Mouse (Mus musculus) neural tube, embryonic 11.5 days (tissue): ENCODE measurements at regions not wholly inside any gene's neighbourhood (a gene's known extent, or its start where the extent isn't known, plus 50 kb on each side); places are given as distances from the start of the nearest gene placed in this dataset.

ENCODE experiments used
- ATAC-seq: fragments of 200-750 bp; cut with Nextera tagmentation; 2 replicates; pipeline ENCODE4 v1.8.0; 2017; ENCODE audit warnings: moderate number of reproducible peaks, mild to moderate bottlenecking, moderate TSS enrichment, moderate library complexity; ENCODE audit not compliant: insufficient read depth, low FRiP score, low TSS enrichment
- DNase-seq: peaks from one replicate; pipeline ENCODE4 v3.0.0-alpha.2; 2015; ENCODE audit warnings: low spot score
- H3K27ac ChIP-seq: fragments of 300-500 bp; sonication (generic); 2 replicates; pipeline ENCODE4 v1.5.1; 2014; ENCODE audit warnings: low read depth, mild to moderate bottlenecking, low read length
- H3K27me3 ChIP-seq: fragments of 300-500 bp; sonication (generic); 2 replicates; pipeline ENCODE4 v1.6.1; 2014; ENCODE audit warnings: mild to moderate bottlenecking, low read length, mixed read lengths; ENCODE audit not compliant: control insufficient read depth, insufficient read depth
- H3K36me3 ChIP-seq: fragments of 300-500 bp; sonication (generic); 2 replicates; pipeline ENCODE4 v1.6.1; 2014; ENCODE audit warnings: mild to moderate bottlenecking, low read length, moderate library complexity, mixed read lengths; ENCODE audit not compliant: control insufficient read depth, insufficient read depth
- H3K4me1 ChIP-seq: fragments of 300-500 bp; sonication (generic); 2 replicates; pipeline ENCODE4 v1.6.1; 2014; ENCODE audit warnings: low read length, mixed read lengths; ENCODE audit not compliant: control insufficient read depth, insufficient read depth
- H3K4me2 ChIP-seq: fragments of 300-500 bp; sonication (generic); 2 replicates; pipeline ENCODE4 v1.6.1; 2014; ENCODE audit warnings: low read depth, mild to moderate bottlenecking, moderate library complexity
- H3K4me3 ChIP-seq: fragments of 300-500 bp; sonication (generic); 2 replicates; pipeline ENCODE4 v1.5.1; 2014; ENCODE audit warnings: low read depth, low read length
- H3K9ac ChIP-seq: fragments of 300-500 bp; sonication (generic); 2 replicates; pipeline ENCODE4 v1.6.1; 2014; ENCODE audit warnings: mild to moderate bottlenecking, low read length
- H3K9me3 ChIP-seq: fragments of 300-500 bp; sonication (generic); 2 replicates; pipeline ENCODE4 v1.6.1; 2016; ENCODE audit warnings: low read length; ENCODE audit not compliant: control insufficient read depth
- WGBS: fragments of 180-500 bp; shearing (Covaris S2); extraction: QIAGEN DNeasy Blood & Tissue Kit; methylation state at CpG from one replicate; pipeline ENCODE4 v1.1.7; 2014; 5-methylcytosine and 5-hydroxymethylcytosine counted together

DNA sequence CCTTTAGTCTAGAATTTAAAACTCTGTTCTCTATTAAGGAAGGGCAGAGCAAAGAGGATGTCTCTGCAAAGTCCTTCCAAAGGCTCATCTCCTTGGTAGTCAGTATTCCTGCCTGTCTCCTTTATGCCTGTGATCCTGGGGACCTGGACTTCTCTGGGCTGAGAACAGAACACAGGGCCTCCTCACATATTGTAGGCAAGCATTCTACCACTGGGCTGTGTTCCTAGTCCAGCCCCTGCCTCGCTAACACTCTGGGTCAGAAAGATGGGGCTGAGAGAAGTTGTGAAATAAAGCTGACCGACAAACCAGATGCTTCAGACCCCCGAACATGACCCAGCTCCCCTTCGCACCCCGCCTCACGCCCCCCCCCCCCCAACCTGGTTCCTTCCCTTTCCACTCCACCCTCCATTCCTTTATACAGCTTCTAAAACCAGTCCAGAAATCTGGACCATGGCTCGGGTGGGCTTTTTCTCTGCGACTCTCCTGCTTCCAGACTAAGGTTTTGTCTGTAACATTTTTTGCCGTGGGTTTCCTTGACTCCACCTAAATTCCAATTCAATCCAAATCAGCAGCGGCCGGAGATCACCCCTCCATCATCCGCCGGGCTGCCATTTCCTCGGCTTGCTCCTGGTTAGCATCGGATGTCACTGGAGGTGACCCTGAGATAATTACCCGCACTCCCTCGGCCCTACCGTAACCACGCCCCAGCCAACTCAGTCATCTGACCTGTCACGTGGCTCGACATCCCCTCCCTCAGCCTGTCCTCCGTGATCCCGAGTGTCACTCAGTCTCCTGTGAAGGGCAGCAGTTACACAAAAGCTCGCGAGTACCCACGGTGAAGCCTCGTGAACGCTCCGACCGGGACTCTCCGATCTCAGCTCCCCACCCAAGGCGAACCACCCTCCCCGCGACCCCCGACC lies 89.3 kb upstream of the Synm start:
- WGBS, result 2% methylated on average over 35 of the region's 35 CpGs
- Histone ChIP-seq H3K27ac (no peak overlapping the region), H3K4me3 (peak overlapping the region; percentile 35)

DNA sequence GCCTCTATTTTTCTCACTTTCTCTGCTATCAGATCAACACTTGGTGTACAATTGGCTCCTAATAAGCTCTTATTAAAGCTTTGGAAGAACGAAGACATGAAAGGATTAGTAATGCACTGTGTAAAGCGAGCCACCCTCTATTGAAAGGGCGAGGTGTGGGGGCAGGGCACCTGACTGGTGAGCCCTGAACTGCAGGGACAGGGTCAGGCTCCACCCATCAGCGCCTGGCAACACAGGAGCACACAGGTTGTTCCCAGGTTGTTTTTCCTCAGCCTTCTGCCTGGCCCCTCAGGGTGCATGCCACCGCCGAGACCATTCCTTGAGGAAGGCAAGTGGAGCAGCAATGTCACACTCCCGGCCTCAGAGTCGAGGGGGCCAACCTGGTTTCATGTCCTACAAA lies 87.3 kb upstream of the Synm start:
- ATAC-seq (no peak), DNase-seq (no peak)
- 7% methylated on average over 8 of the region's 8 CpGs for WGBS
- Histone ChIP-seq H3K27ac (no peak overlapping the region), H3K9me3 (no peaks in the 10 kb centered on the region), H3K4me3 (no peak overlapping the region), H3K27me3 (0 out of 2 replicates have a peak, but pooled peaks cover 2% of the 10 kb centered on the region), H3K36me3 (no peaks in the 10 kb centered on the region), H3K9ac (no peak overlapping the region), H3K4me2 (no peak overlapping the region), H3K4me1 (no peaks in the 10 kb centered on the region)

More for the DNA sequence above, 89.3 kb upstream of the Synm start:
- Histone ChIP-seq H3K9me3 (no peaks in the 10 kb centered on the region), H3K4me2 (peak overlapping the region; percentile 46), H3K27me3 (0 out of 2 replicates have a peak, but pooled peaks cover 2% of the 10 kb centered on the region), H3K36me3 (no peaks in the 10 kb centered on the region), H3K9ac (peak overlapping the region; percentile 58), H3K4me1 (no peaks in the 10 kb centered on the region)
- peak; percentile 94 for ATAC-seq
- DNase-seq, result peak; percentile 83

DNA sequence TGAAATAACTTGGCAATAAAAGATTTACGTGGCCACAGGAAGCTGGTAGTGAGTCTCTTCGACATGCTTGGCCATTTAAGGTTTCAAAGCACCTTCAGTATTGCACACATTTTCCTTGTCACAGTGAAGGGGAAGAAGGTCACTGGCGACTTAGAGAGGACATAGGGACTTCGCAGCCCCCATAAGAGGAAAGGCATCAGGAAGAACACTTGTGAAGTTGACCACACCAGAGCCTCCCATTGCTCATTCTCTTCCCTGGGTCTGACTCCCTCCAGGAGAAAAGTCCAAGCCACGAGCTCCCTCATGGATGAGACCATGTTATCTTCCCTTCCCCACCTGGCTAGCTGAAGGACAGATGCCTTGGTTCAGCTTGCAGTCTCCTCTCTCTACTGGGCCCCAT lies 77.4 kb upstream of the Synm start:
- 90% methylated on average over 5 of the region's 5 CpGs for WGBS
- Histone ChIP-seq H3K27ac (no peak overlapping the region), H3K4me1 (no peaks in the 10 kb centered on the region), H3K9ac (no peak overlapping the region), H3K27me3 (no peaks in the 10 kb centered on the region), H3K4me2 (no peak overlapping the region), H3K9me3 (no peaks in the 10 kb centered on the region), H3K36me3 (no peaks in the 10 kb centered on the region), H3K4me3 (no peak overlapping the region)
- ATAC-seq (no peak), DNase-seq (no peak)

DNA sequence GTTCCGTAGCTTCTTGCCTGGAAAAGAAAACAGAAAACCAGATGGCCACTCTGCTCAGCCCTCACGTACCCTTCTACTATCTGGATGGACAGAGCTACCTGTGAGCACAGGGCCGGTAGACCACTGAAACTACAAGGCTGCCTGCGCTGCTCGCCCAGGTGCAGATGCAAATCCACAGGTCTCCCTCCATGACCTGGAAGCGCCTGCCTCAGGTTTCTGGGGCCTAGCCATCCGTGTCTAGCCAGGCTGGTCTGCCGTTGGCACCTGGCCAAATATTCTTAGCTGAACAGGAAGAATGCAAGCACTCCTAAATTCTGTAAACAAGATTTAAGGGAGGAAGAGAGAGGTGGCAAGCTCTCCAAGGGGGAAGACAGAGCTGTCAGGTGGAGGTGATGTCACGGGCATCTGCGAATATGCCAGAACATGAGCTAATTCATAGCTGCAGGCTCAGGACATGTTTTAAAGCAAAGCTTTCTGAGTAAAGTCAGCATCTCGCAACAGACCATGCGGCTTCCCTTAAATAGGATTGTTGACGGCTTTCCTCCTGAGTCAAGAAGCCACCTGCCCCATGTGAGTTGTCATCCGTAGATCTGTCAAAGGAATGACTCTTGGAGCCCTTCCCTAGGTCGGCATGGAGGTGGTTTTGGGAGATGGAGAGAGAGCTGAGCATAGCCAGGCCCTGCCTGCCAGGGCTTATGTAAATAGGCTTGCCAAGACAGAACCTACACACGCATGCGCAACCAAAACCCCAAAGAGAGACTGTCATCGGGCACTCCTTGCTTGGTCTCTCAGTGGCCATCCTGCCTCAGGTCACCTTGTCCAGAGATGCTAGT lies 76.8 kb upstream of the Synm start:
- no peaks in the 10 kb centered on the region for H3K27me3 ChIP-seq
- no peak for ATAC-seq

DNA sequence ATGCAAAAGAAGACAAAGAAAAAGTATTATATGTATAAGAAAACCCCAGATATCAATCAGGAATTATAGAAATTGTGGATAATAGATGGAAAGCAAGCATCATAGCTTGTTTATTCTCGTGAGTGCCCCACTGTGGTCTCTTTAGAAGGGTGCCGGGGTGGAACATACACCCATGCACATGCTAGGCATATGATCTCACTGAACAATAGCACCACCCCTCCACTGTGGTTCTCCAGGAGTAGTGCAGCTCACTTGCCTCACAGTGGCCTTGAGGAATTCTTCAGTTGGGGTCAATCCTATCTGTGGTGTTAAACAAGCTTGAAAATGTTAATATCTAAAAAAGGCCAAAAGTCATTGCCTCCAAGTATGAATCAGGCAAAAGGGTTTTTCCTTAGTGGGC lies 72.2 kb upstream of the Synm start:
- Histone ChIP-seq H3K36me3 (no peaks in the 10 kb centered on the region), H3K4me3 (no peak overlapping the region), H3K27me3 (no peaks in the 10 kb centered on the region), H3K27ac (no peak overlapping the region), H3K4me1 (no peaks in the 10 kb centered on the region), H3K9me3 (no peaks in the 10 kb centered on the region), H3K4me2 (no peak overlapping the region), H3K9ac (no peak overlapping the region)
- ATAC-seq (no peak), DNase-seq (no peak)
- 86% methylated on average over 2 of the region's 2 CpGs for WGBS

More for the DNA sequence above, 76.8 kb upstream of the Synm start:
- no peak for DNase-seq
- Histone ChIP-seq H3K4me2 (no peak overlapping the region), H3K9me3 (no peaks in the 10 kb centered on the region), H3K27ac (no peak overlapping the region), H3K4me1 (no peaks in the 10 kb centered on the region), H3K4me3 (no peak overlapping the region), H3K9ac (no peak overlapping the region), H3K36me3 (no peaks in the 10 kb centered on the region)
- 83% methylated on average over 18 of the region's 18 CpGs for WGBS

DNA sequence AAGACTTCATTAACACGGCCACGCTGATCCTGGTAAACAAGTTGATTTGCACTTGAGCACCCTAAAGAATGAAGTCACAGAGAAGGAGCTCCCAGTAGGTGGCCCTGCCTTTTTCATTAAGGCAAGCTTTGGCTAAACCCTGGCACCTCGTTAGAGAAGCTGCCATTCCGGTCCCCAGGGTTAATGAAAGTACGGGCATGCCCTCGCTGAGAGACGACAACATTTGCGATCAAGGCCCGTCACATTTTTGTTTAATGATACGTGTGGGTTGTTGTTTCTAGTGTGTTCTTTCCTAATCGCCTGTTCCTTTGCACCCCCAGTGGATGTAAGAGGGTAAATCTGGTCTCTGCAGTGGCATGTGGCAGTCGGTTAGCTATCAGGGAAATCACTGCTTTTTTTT lies 67.8 kb upstream of the Synm start:
- no peaks in the 10 kb centered on the region for H3K4me1 ChIP-seq
- DNase-seq, result no peak
- no peak overlapping the region for H3K9ac ChIP-seq
- no peaks in the 10 kb centered on the region for H3K36me3 ChIP-seq
- H3K27me3 ChIP-seq, result no peaks in the 10 kb centered on the region
- WGBS, result 78% methylated on average over 12 of the region's 12 CpGs
- no peak overlapping the region for H3K4me2 ChIP-seq
- no peaks in the 10 kb centered on the region for H3K9me3 ChIP-seq
- no peak for ATAC-seq
- no peak overlapping the region for H3K27ac ChIP-seq
- H3K4me3 ChIP-seq, result no peak overlapping the region

DNA sequence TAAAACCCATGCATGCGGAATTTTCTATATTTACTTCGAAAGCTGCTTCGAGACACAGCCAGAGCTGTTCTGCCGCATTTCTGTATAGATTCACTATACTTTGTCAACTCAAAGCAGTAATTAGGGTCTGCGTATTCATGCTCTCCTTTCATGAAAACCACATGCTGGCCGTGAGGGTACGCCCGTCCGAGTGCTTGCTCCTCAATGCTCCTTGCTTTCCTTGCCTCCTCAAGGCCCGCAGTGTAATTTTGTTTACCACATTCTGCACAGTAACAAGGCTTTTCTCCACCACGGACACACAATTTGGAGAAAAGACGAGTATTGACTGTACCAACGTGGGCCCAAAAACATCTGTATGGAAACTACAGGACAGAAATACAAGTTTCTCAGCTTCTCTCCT lies 67.4 kb upstream of the Synm start:
- no peak for ATAC-seq
- Histone ChIP-seq H3K27me3 (no peaks in the 10 kb centered on the region), H3K4me3 (no peak overlapping the region), H3K9ac (no peak overlapping the region), H3K36me3 (no peaks in the 10 kb centered on the region), H3K27ac (no peak overlapping the region), H3K4me2 (no peak overlapping the region), H3K4me1 (no peaks in the 10 kb centered on the region), H3K9me3 (no peaks in the 10 kb centered on the region)
- 92% methylated on average over 13 of the region's 13 CpGs for WGBS
- DNase-seq, result no peak

DNA sequence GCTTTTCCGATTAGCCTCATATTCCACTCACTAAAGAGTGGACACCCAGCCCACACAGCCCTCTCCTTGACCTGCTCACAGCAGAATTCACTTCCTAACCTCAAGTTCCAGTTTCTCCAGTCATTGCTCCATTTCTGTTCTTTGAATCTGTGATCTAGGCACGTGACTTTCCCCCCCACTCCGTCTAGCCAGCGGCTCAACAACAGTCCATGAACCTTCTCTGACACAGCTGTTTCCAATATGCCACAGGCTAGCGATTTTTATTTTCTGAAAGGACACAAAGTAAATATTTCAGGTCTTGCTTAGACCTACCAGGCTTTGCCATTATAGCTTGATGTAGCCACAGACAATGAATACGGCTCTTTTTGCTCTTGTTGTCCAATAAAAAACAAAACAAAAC lies 66.8 kb upstream of the Synm start:
- H3K4me3 ChIP-seq, result no peak overlapping the region
- DNase-seq (no peak), ATAC-seq (no peak)
- no peaks in the 10 kb centered on the region for H3K27me3 ChIP-seq
- WGBS, result 76% methylated on average over 6 of the region's 6 CpGs
- no peaks in the 10 kb centered on the region for H3K9me3 ChIP-seq
- no peaks in the 10 kb centered on the region for H3K4me1 ChIP-seq
- no peaks in the 10 kb centered on the region for H3K36me3 ChIP-seq
- H3K27ac ChIP-seq, result no peak overlapping the region
- H3K9ac ChIP-seq, result no peak overlapping the region
- H3K4me2 ChIP-seq, result no peak overlapping the region
